Mouse (Mus musculus) layer of hippocampus, adult 9-10 months (tissue): ENCODE data around the gene Ctsl.

ENCODE experiments used
- DNase-seq: peaks from one replicate; pipeline ENCODE4 v3.0.0; 2022; ENCODE audit warnings: low spot score

Gene Ctsl

GRCm38 (mm10) chr13:64312024-64312915, 58.4 kb downstream of the Ctsl start, which contains the start of gene Aaed1:
Gene Aaed1 (minus strand): TSS chr13:64312710.
- DNase-seq = peak; percentile 73

GRCm38 (mm10) chr13:64311266-64311665, 59.4 kb downstream of the Ctsl start:
- no peak for DNase-seq

GRCm38 (mm10) chr13:64310585-64310984, 60.1 kb downstream of the Ctsl start:
- DNase-seq = no peak

GRCm38 (mm10) chr13:64309842-64310241, 60.8 kb downstream of the Ctsl start:
- no peak for DNase-seq
